Mouse (Mus musculus) CH12.LX (cell line): Measurements from ENCODE around the gene Als2cl. TPM values are rescaled to one million over a fixed set of nuclear protein-coding genes. Genes with fewer than 3 reads are reported as not detected.

Source experiments
- DNase-seq: peaks from one replicate; pipeline ENCODE4 v3.0.0-alpha.2; 2013; ENCODE audit errors: extremely low read depth
- H3K27ac ChIP-seq: 2 replicates; pipeline ENCODE4 v1.5.1; 2012; ENCODE audit warnings: low read depth, mild to moderate bottlenecking, control low read depth, moderate library complexity; ENCODE audit not compliant: insufficient read depth
- H3K27me3 ChIP-seq: replicated peaks from 2 replicates; pipeline ENCODE3; 2012; ENCODE audit warnings: inconsistent platforms
- H3K36me3 ChIP-seq, 2 experiments: replicated peaks in 1 of 2; 2 replicates each; pipeline versions ENCODE3 to v1.6.1; 2012; ENCODE audit warnings: inconsistent platforms in 1 of 2, low read length in 1 of 2, mild to moderate bottlenecking in 1 of 2, mixed read lengths in 1 of 2, moderate library complexity in 1 of 2; ENCODE audit not compliant: control insufficient read depth in 1 of 2, insufficient read depth in 1 of 2
- H3K4me1 ChIP-seq, 2 experiments: 2 replicates each; pipeline ENCODE4 v1.6.1; 2012; ENCODE audit warnings: inconsistent platforms in 1 of 2, moderate library complexity in 1 of 2; ENCODE audit not compliant: insufficient read depth in 2 of 2, control insufficient read depth in 1 of 2
- H3K4me2 ChIP-seq: 2 replicates; pipeline ENCODE4 v1.6.1; 2012; ENCODE audit warnings: low read depth, mild to moderate bottlenecking, control low read depth; ENCODE audit not compliant: poor library complexity, insufficient read depth, severe bottlenecking
- H3K4me3 ChIP-seq, 3 experiments: fragments of 150-350 bp in 1 of 3; sonication (generic) in 1 of 3; replicated peaks in 1 of 3; 2 replicates each; pipeline versions ENCODE3 to v1.5.1; 2011 to 2012; ENCODE audit warnings: low read depth in 2 of 3, low read length in 2 of 3, mild to moderate bottlenecking in 2 of 3, moderate library complexity in 2 of 3, control low read depth in 1 of 3, improper control_type of control experiment in 1 of 3, inconsistent platforms in 1 of 3, mixed read lengths in 1 of 3; ENCODE audit not compliant: poor library complexity in 1 of 3
- H3K79me2 ChIP-seq: replicated peaks from 2 replicates; pipeline ENCODE4 v1.6.1; 2012; ENCODE audit warnings: mild to moderate bottlenecking, moderate library complexity; ENCODE audit not compliant: control insufficient read depth, poor library complexity, insufficient read depth, severe bottlenecking; ENCODE audit errors: extremely low read depth
- H3K9ac ChIP-seq: 2 replicates; pipeline ENCODE4 v1.6.1; 2012; ENCODE audit warnings: low read depth, mild to moderate bottlenecking, control low read depth, moderate library complexity; ENCODE audit not compliant: insufficient read depth
- H3K9me3 ChIP-seq: replicated peaks from 2 replicates; pipeline ENCODE3; 2012; ENCODE audit warnings: low read length, inconsistent platforms, mixed read lengths
- BHLHE40 ChIP-seq: IDR thresholded peaks from 2 replicates; pipeline ENCODE4 v1.6.1; 2011; ENCODE audit warnings: mild to moderate bottlenecking, low read depth, low read length, improper control_type of control experiment
- CHD2 ChIP-seq: IDR thresholded peaks from 2 replicates; pipeline ENCODE4 v1.6.1; 2011; ENCODE audit warnings: low read length, improper control_type of control experiment
- CTCF ChIP-seq, 2 experiments: IDR thresholded peaks in 1 of 2; conservative IDR thresholded peaks in 1 of 2; 2 replicates each; pipeline ENCODE4 v1.5.1; 2011 to 2012; ENCODE audit warnings: low read depth in 2 of 2, low read length in 2 of 2, improper control_type of control experiment in 1 of 2, inconsistent platforms in 1 of 2, mild to moderate bottlenecking in 1 of 2, moderate library complexity in 1 of 2
- E2F4 ChIP-seq: IDR thresholded peaks from 2 replicates; pipeline ENCODE4 v1.6.1; 2011; ENCODE audit warnings: low read depth, low read length, improper control_type of control experiment; ENCODE audit not compliant: insufficient replicate concordance
- EP300 ChIP-seq: IDR thresholded peaks from 2 replicates; pipeline ENCODE4 v1.6.1; 2011; ENCODE audit warnings: low read length, improper control_type of control experiment
- JUN ChIP-seq: IDR thresholded peaks from 2 replicates; pipeline ENCODE4 v1.6.1; 2011; ENCODE audit warnings: low read depth, mild to moderate bottlenecking, low read length, improper control_type of control experiment, moderate library complexity; ENCODE audit not compliant: insufficient read depth
- MAFK ChIP-seq: IDR thresholded peaks from 2 replicates; pipeline ENCODE4 v1.6.1; 2011; ENCODE audit warnings: low read length, improper control_type of control experiment; ENCODE audit not compliant: insufficient replicate concordance
- MAX ChIP-seq: IDR thresholded peaks from 2 replicates; pipeline ENCODE4 v1.6.1; 2011; ENCODE audit warnings: low read length, improper control_type of control experiment
- MEF2A ChIP-seq: IDR thresholded peaks from 2 replicates; pipeline ENCODE4 v1.6.1; 2014; ENCODE audit warnings: low read depth, mild to moderate bottlenecking, inconsistent platforms, low read length, improper control_type of control experiment, borderline replicate concordance
- MXI1 ChIP-seq: IDR thresholded peaks from 2 replicates; pipeline ENCODE4 v1.6.1; 2011; ENCODE audit warnings: mild to moderate bottlenecking, low read depth, low read length, improper control_type of control experiment
- NELFE ChIP-seq: IDR thresholded peaks from 2 replicates; pipeline ENCODE4 v1.6.1; 2011; ENCODE audit warnings: low read depth, low read length, improper control_type of control experiment
- NRF1 ChIP-seq: IDR thresholded peaks from 2 replicates; pipeline ENCODE4 v1.6.1; 2014; ENCODE audit warnings: low read depth, mild to moderate bottlenecking, inconsistent platforms, low read length, improper control_type of control experiment, moderate library complexity
- POLR2A ChIP-seq: IDR thresholded peaks from 2 replicates; pipeline ENCODE4 v1.6.1; 2011; ENCODE audit warnings: low read depth, mild to moderate bottlenecking, improper control_type of control experiment, low read length
- RCOR1 ChIP-seq: conservative IDR thresholded peaks from 2 replicates; pipeline ENCODE4 v1.6.1; 2012; ENCODE audit warnings: low read depth, mild to moderate bottlenecking, inconsistent platforms, low read length, improper control_type of control experiment
- SIN3A ChIP-seq: IDR thresholded peaks from 2 replicates; pipeline ENCODE4 v1.6.1; 2012; ENCODE audit warnings: low read length, improper control_type of control experiment, inconsistent platforms
- TBP ChIP-seq: conservative IDR thresholded peaks from 2 replicates; pipeline ENCODE4 v1.6.1; 2011; ENCODE audit warnings: low read depth, low read length, improper control_type of control experiment
- TCF12 ChIP-seq: IDR thresholded peaks from 2 replicates; pipeline ENCODE4 v1.6.1; 2014; ENCODE audit warnings: low read depth, mild to moderate bottlenecking, inconsistent platforms, low read length, improper control_type of control experiment
- USF1 ChIP-seq: IDR thresholded peaks from 2 replicates; pipeline ENCODE4 v1.6.1; 2014; ENCODE audit warnings: low read depth, mild to moderate bottlenecking, inconsistent platforms, low read length, improper control_type of control experiment
- USF2 ChIP-seq: conservative IDR thresholded peaks from 2 replicates; pipeline ENCODE4 v1.6.1; 2011; ENCODE audit warnings: low read depth, low read length, improper control_type of control experiment
- ZKSCAN1 ChIP-seq: IDR thresholded peaks from 2 replicates; pipeline ENCODE4 v1.6.1; 2012; ENCODE audit warnings: low read depth, inconsistent platforms, low read length, improper control_type of control experiment, borderline replicate concordance
- ZNF384 ChIP-seq: IDR thresholded peaks from 2 replicates; pipeline ENCODE4 v1.6.1; 2012; ENCODE audit warnings: low read depth, low read length, improper control_type of control experiment, inconsistent platforms
- dilution Hi-C: fragments of 300-500 bp; cut with MboI; formaldehyde crosslinking; loops from 2 replicates; pipeline ENCODE4 v1.14.3; 2020; ENCODE audit warnings: low sequenced_read_pairs; ENCODE audit not compliant: extremely low pct_unique_long_range_greater_than_20kb, extremely low pct_ligation_motif_present
- in situ Hi-C: fragments of 300-500 bp; cut with MboI; formaldehyde crosslinking; loops from 3 replicates; pipeline ENCODE4 v1.14.3; 2019; ENCODE audit warnings: low sequenced_read_pairs, low pct_ligation_motif_present, low pct_unique_long_range_greater_than_20kb, mixed read lengths
- polyA plus RNA-seq: library from polyadenylated mRNA; unstranded; fragments of >175 nt; gene quantifications from 2 replicates; pipeline ENCODE4 v1.2.1, GENCODE M21; 2012; ENCODE audit warnings: low read depth; ENCODE audit not compliant: insufficient read length
- total RNA-seq, 2 experiments: library from RNA; depleted of rRNA; stranded (reverse); fragments of 300-350 nt in 1 of 2; fragments of >200 nt in 1 of 2; gene quantifications; 2 replicates each; pipeline ENCODE4 v1.2.3; 2012 to 2014

The Als2cl gene
- total and polyA plus RNA-seq, 3 experiments: 2.4 to 3.4 (median 2.5) TPM

DNA sequence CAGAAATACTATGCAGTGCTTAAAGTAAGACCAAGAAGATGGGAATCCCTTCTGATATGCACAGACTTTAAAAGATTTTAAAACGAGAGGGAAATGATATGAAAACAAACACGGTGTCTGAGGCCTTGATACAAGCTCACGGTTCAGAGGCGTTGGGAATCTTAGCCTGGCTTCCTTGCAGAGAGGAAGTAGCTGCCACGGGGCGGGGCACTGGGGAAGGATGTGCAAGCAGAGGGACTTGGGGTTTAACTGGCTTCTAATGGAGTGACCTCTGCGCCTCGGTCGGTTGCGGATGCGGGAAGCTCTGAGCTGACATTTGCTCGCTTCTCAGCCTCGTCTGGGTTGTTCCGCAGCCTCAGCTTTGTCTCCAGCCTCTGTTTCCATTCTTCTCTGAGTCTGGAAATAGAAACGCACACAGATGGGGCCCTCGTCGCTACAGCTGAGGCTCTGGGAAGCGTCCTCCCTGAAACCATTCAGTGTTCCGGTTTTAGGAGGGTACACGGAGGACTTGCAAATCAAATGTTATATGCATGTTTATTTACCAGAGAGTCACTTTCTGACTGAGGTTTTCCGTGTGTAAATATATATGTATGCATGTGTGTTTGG, 35.1 kb downstream of the Als2cl start:
- H3K4me3 ChIP-seq: no peak overlapping the region
- in situ Hi-C loops: no loop called here
- H3K4me2 ChIP-seq: no peak overlapping the region
- peaks cover 0 to 6% of the 10 kb centered on the region in 2 experiments; a peak in 2 of 4 replicates for H3K4me1 ChIP-seq
- H3K9ac ChIP-seq: no peak overlapping the region
- TF ChIP-seq CTCF (conservative IDR thresholded peaks at IDR 0.05 in 1 of 2, IDR thresholded peaks at IDR 0.05 in 1 of 2; ENCODE audit: low read depth in 2 of 2, low read length in 2 of 2): no peak
- no peak for TF ChIP-seq E2F4
- TF ChIP-seq MAFK: no peak
- no peak for TF ChIP-seq TBP
- no peak for TF ChIP-seq ZNF384
- H3K27me3 ChIP-seq: no peaks in the 10 kb centered on the region
- no peak for DNase-seq
- no peaks in the 10 kb centered on the region for H3K79me2 ChIP-seq
- H3K36me3 ChIP-seq: no peaks in the 10 kb centered on the region
- H3K9me3 ChIP-seq: no peaks in the 10 kb centered on the region
- H3K27ac ChIP-seq: no peak overlapping the region
- dilution Hi-C loops: no loop called here

- in situ Hi-C loops: no loop called here
- Histone ChIP-seq H3K4me2 (no peak overlapping the region), H3K9me3 (no peaks in the 10 kb centered on the region), H3K27me3 (no peaks in the 10 kb centered on the region), H3K79me2 (no peaks in the 10 kb centered on the region), H3K36me3 (no peaks in the 10 kb centered on the region), H3K9ac (no peak overlapping the region), H3K27ac (no peak overlapping the region), H3K4me1 (peaks cover 0 to 3% of the 10 kb centered on the region in 2 experiments; a peak in 1 of 4 replicates), H3K4me3 (no peak overlapping the region)
- dilution Hi-C loops: no loop called here
- no peak for TF ChIP-seq CTCF (conservative IDR thresholded peaks at IDR 0.05 in 1 of 2, IDR thresholded peaks at IDR 0.05 in 1 of 2; ENCODE audit: low read depth in 2 of 2, low read length in 2 of 2)
- no peak for TF ChIP-seq MXI1
- no peak for TF ChIP-seq ZKSCAN1
- no peak for TF ChIP-seq EP300
- no peak for TF ChIP-seq NELFE
- DNase-seq: no peak
Observed at GRCm38 (mm10) chr9:110915466-110915865, 35.8 kb downstream of the Als2cl start.

GRCm38 (mm10) chr9:110916786-110917185, 37.1 kb downstream of the Als2cl start, which contains the start of gene Fam240a:
Fam240a (minus strand) TSS chr9:110916861.
- no peak within 1 kb of the TSS for H3K4me3 ChIP-seq
- H3K79me2 ChIP-seq: no peaks in the 10 kb centered on the region
- H3K4me1 ChIP-seq: peaks cover 0 to 3% of the 10 kb centered on the region in 2 experiments; a peak in 1 of 4 replicates
- H3K9ac ChIP-seq: no peak within 1 kb of the TSS
- no peaks in the 10 kb centered on the region for H3K27me3 ChIP-seq
- no peak within 1 kb of the TSS for H3K27ac ChIP-seq
- H3K36me3 ChIP-seq: no peaks in the 10 kb centered on the region
- DNase-seq: no peak
- no peaks in the 10 kb centered on the region for H3K9me3 ChIP-seq
- no peak within 1 kb of the TSS for H3K4me2 ChIP-seq
- in situ Hi-C loops: no loop called here
- TF ChIP-seq EP300 (no peak), RCOR1 (no peak), NRF1 (no peak), CHD2 (no peak), JUN (no peak), MAX (no peak), BHLHE40 (no peak), USF2 (no peak), TCF12 (no peak), ZKSCAN1 (no peak), USF1 (no peak), POLR2A (no peak), SIN3A (no peak), MEF2A (no peak)
- dilution Hi-C loops: no loop called here
